Mouse (Mus musculus) central nervous system, embryonic 14 days (tissue): ENCODE results near the gene Zbtb46. TPM values are rescaled to one million over a fixed set of nuclear protein-coding genes. Genes with fewer than 3 reads are reported as not detected.

Experiments
- polyA plus RNA-seq: library from polyadenylated mRNA; depleted of rRNA; stranded (reverse); fragments of >200 nt; gene quantifications from 2 replicates; pipeline ENCODE4 v1.2.3, GENCODE M21; 2012; rRNA removed

Zbtb46 gene
- 10.5 and 11.4 TPM in 2 replicates for polyA plus RNA-seq

DNA sequence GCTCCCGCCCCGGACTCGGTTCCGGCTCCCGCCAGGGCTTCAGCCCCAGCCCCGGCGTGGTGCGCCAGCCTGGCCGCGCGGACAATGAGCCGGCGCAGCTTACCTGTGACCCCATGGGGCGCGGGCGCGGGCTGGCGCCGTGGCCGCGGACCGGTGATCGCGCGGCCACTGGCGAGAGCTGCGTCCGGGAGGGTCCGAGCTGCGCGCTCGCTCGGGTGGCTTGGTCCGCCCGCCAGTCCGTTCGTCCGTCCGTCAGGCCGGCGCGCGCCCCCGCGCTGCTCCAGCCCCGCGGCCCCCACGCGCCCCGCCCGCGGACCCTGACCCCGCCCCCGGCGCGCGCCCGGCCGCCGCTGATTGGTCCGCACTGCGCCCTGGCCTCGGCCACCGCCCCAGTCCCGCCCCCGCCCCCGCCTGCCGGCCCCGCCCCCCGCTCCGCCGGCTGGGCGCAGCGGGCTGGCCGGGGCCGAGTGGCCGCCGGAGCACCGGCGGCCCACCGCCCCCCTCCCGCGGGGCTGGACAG lies at the start of gene Zbtb46:
Gene Zbtb46, minus strand, starts transcription at position 274 of the 520 bp plus-strand sequence.

DNA sequence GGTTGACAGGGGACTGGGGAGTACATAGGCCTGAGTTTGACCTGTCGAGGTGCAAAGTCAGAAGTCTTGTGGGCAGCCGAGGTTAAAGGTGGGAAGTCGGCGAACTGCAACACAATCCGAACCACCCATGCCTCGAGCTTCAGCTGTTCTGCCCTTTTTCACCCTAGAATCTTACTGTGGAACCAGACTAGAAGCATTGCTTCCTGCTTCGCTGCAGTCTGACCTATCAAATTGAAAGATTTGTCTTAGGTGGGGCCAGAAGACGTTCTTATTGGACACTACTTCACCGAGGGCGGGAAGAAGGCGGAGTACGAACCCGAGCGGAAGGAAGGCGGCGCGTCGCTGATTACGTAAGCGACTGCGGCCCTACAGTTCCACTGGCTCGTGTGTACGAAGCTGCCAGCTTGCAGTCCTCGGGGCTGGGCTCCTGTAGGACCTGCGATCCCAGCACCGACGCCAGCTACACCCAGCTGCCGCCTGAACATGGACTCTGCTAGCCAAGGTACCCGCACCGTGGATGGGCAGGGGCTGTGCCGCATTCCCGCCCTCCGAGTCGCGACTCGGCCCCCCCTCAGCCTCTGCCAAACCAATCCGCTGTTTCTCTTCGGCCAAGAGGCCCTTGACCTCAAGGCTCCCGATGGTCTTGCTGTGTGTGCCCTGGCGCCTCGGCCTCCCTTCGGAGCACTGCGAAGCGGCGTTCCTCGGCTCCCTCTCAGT lies 37.8 kb upstream of the Zbtb46 start, which contains the start of gene Tpd52l2:
Gene Tpd52l2, plus strand, starts transcription at position 312 of the 717 bp plus-strand sequence.

GRCm38 (mm10) chr2:181493156-181493927 lies 34.1 kb upstream of the Zbtb46 start, which contains the start of gene Abhd16b:
Gene Abhd16b, plus strand, starts transcription at chr2:181493206.

DNA sequence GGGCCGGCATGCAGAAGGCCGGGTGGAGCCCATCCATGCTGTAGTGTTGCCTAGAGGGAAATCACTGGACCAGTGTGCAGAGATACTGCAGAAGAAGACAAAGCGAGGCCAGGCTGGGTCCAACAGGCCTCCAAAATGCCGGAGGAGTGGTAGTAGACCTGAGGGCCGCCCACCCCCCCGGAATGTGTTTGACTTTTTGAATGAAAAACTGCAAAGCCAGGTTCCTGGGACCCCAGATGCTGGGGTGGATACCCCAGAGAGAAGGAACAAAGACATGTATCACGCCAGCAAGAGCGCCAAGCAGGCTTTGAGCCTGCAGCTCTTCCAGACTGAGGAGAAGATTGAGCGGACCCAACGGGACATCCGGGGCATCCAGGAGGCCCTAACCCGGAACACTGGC lies 79.4 kb downstream of the Zbtb46 start, which contains the start of gene Lime1:
Gene Lime1, plus strand, starts transcription at position 301 of the 400 bp plus-strand sequence.

DNA sequence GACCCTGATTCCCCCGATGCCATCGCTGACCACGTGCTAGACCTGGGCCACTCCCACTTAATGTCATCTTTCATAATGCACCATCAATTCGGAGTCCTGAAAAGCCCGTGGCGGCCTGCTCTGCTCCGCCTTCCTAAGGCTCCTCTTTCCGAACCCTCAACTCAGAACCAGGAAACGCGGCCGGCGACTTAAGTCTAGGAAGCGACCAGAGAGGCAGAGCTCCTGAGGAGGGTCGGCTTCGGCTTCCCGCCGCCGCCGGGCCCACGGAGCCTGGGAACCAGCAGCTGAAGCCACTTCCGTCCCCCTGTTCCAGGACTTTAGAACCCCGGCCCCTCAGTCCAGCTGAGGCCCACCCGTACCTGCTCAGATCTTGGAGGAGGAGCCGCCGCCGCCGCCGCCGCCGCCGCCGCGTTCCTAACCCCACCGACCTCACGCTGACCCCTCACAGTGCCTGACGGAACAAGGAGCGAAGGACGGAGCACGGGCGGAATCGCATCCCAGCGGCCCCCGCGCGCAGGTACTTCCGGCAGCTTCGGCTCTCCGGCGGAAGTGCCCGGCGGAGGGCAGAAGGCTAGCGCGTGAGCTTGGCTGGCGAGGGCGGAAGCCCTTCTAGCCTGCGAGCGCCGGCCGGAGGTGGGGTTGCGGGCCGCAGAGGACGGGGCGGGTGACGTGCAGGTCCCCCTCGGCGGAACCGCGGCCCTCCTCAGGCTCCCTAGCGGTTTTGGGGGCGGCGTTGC lies 94.2 kb downstream of the Zbtb46 start, which contains the start of the genes Zgpat and Arfrp1:
Gene Zgpat, plus strand, starts transcription at position 69 of the 737 bp plus-strand sequence.
Gene Arfrp1, minus strand, starts transcription at position 545 of the 737 bp plus-strand sequence.

Other genes with a start within 250 kb of the Zbtb46 start
- gene Srms, start 246.2 kb downstream of the Zbtb46 start, polyA plus RNA-seq: 0.15 and 0.21 TPM in 2 replicates
- 0.07 and 0.09 TPM in 2 replicates for gene Fndc11, start 239.4 kb downstream of the Zbtb46 start, polyA plus RNA-seq
- 2.3 and 3.6 TPM in 2 replicates for gene Helz2, start 217.4 kb downstream of the Zbtb46 start, polyA plus RNA-seq
- 32.1 and 35.0 TPM in 2 replicates for gene Gmeb2, start 171.4 kb downstream of the Zbtb46 start, polyA plus RNA-seq
- gene Stmn3, start 144.9 kb downstream of the Zbtb46 start, polyA plus RNA-seq: 686 and 740 TPM in 2 replicates
- 119 and 121 TPM in 2 replicates for gene Rtel1, start 139.7 kb downstream of the Zbtb46 start, polyA plus RNA-seq
- gene Zgpat, start 94.5 kb downstream of the Zbtb46 start, polyA plus RNA-seq: 122 and 128 TPM in 2 replicates
- gene Arfrp1, start 94.0 kb downstream of the Zbtb46 start, polyA plus RNA-seq: 106 and 119 TPM in 2 replicates
- 110 and 111 TPM in 2 replicates for gene Lime1, start 79.3 kb downstream of the Zbtb46 start, polyA plus RNA-seq
- gene Abhd16b, start 33.8 kb upstream of the Zbtb46 start, polyA plus RNA-seq: not detected in 2 replicates
- gene Tpd52l2, start 37.7 kb upstream of the Zbtb46 start, polyA plus RNA-seq: 124 TPM in 2 replicates
- gene Dnajc5, start 61.1 kb upstream of the Zbtb46 start, polyA plus RNA-seq: 136 and 141 TPM in 2 replicates
- 140 and 143 TPM in 2 replicates for gene Uckl1, start 125.5 kb upstream of the Zbtb46 start, polyA plus RNA-seq
- 47.0 and 50.2 TPM in 2 replicates for gene Prpf6, start 132.4 kb upstream of the Zbtb46 start, polyA plus RNA-seq
- 131 and 132 TPM in 2 replicates for gene Zfp512b, start 133.4 kb upstream of the Zbtb46 start, polyA plus RNA-seq
- gene Samd10, start 139.8 kb upstream of the Zbtb46 start, polyA plus RNA-seq: 106 and 110 TPM in 2 replicates
- gene Gm29797, start 197.6 kb upstream of the Zbtb46 start, polyA plus RNA-seq: 0.12 and 0.18 TPM in 2 replicates
- gene Sox18, start 212.2 kb upstream of the Zbtb46 start, polyA plus RNA-seq: 20.4 and 25.3 TPM in 2 replicates
- gene Tcea2, start 220.9 kb upstream of the Zbtb46 start, polyA plus RNA-seq: 78.5 and 86.8 TPM in 2 replicates
- 75.0 and 83.6 TPM in 2 replicates for gene Rgs19, start 234.6 kb upstream of the Zbtb46 start, polyA plus RNA-seq
- not detected in 2 replicates for gene Lkaaear1, start 239.0 kb upstream of the Zbtb46 start, polyA plus RNA-seq